Mouse (Mus musculus): ENCODE measurements around the gene Dnah3. TPM values are rescaled to one million over a fixed set of nuclear protein-coding genes. Genes with fewer than 3 reads are reported as not detected.

Dnah3 gene
- polyA plus RNA-seq, 1 experiment from 2014 or later, result 0.70 TPM

Other genes starting within 250 kb of the Dnah3 start
- 9.9 and 10.6 TPM in 2 replicates for gene Lyrm1, start 199.4 kb downstream of the Dnah3 start, polyA plus RNA-seq (2014; fragmentation: Nextera tagmentation; extraction: Ambion mirVana)
- gene Dcun1d3, start 199.0 kb downstream of the Dnah3 start, polyA plus RNA-seq (2014; fragmentation: Nextera tagmentation; extraction: Ambion mirVana), result 7.5 and 7.9 TPM in 2 replicates
- 24.2 and 25.8 TPM in 2 replicates for gene Tmem159, start 7.1 kb upstream of the Dnah3 start, polyA plus RNA-seq (2014; fragmentation: Nextera tagmentation; extraction: Ambion mirVana)
- 1.2 and 1.7 TPM in 2 replicates for gene Zp2, start 50.0 kb upstream of the Dnah3 start, polyA plus RNA-seq (2014; fragmentation: Nextera tagmentation; extraction: Ambion mirVana)
- gene Anks4b, start 78.6 kb upstream of the Dnah3 start, polyA plus RNA-seq (2014; fragmentation: Nextera tagmentation; extraction: Ambion mirVana), result 0.07 TPM in 1 of 2 replicates, not detected in the other
- 55.2 and 62.9 TPM in 2 replicates for gene Crym, start 106.8 kb upstream of the Dnah3 start, polyA plus RNA-seq (2014; fragmentation: Nextera tagmentation; extraction: Ambion mirVana)
- gene Abca14, start 108.7 kb upstream of the Dnah3 start, polyA plus RNA-seq (2014; fragmentation: Nextera tagmentation; extraction: Ambion mirVana), result not detected in 2 replicates
- gene Abca15, start 233.4 kb upstream of the Dnah3 start, polyA plus RNA-seq (2014; fragmentation: Nextera tagmentation; extraction: Ambion mirVana), result not detected in 2 replicates